Mouse (Mus musculus) gonadal fat pad, adult 2 months (tissue): ENCODE data around the gene Rufy4. TPM values are rescaled to one million over a fixed set of nuclear protein-coding genes. Genes with fewer than 3 reads are reported as not detected.
"Not testable (repeated sequence)": the region's sequence is repeated elsewhere in the genome, so short reads cannot be mapped to it uniquely, and the experiment has no call there.

ENCODE experiments used
- DNase-seq: peaks from one replicate; pipeline ENCODE4 v3.0.0-alpha.2; 2012; ENCODE audit warnings: low read depth
- polyA plus RNA-seq: library from polyadenylated mRNA; depleted of rRNA; stranded (reverse); fragments of >200 nt; gene quantifications from 2 replicates; pipeline ENCODE4 v1.2.3, GENCODE M21; 2012

Rufy4 gene
- polyA plus RNA-seq, 1 experiment: 2.3 TPM

- DNase-seq: no peak
These were observed 24.8 kb downstream of the Rufy4 start for GRCm38 (mm10) chr1:74150101-74150500.

GRCm38 (mm10) chr1:74151091-74151490, 25.8 kb downstream of the Rufy4 start:
- DNase-seq: no peak

GRCm38 (mm10) chr1:74153461-74154184, 28.3 kb downstream of the Rufy4 start, which contains the start of gene Cxcr2:
Cxcr2 (plus strand) TSS chr1:74153989.
- no peak for DNase-seq

- peak; percentile 10 for DNase-seq
These were observed 30.2 kb downstream of the Rufy4 start for GRCm38 (mm10) chr1:74155435-74156012.

- DNase-seq: no peak
These were observed 31.1 kb downstream of the Rufy4 start for GRCm38 (mm10) chr1:74156381-74156910.

GRCm38 (mm10) chr1:74159613-74160012, 34.3 kb downstream of the Rufy4 start:
- not testable (repeated sequence) for DNase-seq

GRCm38 (mm10) chr1:74160036-74160435, 34.7 kb downstream of the Rufy4 start:
- DNase-seq: no peak

- DNase-seq: no peak
These were observed 41.8 kb downstream of the Rufy4 start for GRCm38 (mm10) chr1:74167136-74167535.

- DNase-seq: no peak
These were observed 44.4 kb downstream of the Rufy4 start for GRCm38 (mm10) chr1:74169721-74170120.

- no peak for DNase-seq
These were observed 47.4 kb downstream of the Rufy4 start for GRCm38 (mm10) chr1:74172722-74173121.

GRCm38 (mm10) chr1:74175731-74176130, 50.4 kb downstream of the Rufy4 start:
- DNase-seq: no peak

GRCm38 (mm10) chr1:74178618-74179017, 53.3 kb downstream of the Rufy4 start:
- DNase-seq: no peak

GRCm38 (mm10) chr1:74179624-74180408, 54.5 kb downstream of the Rufy4 start:
- no peak for DNase-seq

GRCm38 (mm10) chr1:74181462-74181861, 56.1 kb downstream of the Rufy4 start:
- DNase-seq: no peak

GRCm38 (mm10) chr1:74183006-74183405, 57.7 kb downstream of the Rufy4 start:
- no peak for DNase-seq

GRCm38 (mm10) chr1:74190471-74190870, 65.1 kb downstream of the Rufy4 start:
- no peak for DNase-seq

GRCm38 (mm10) chr1:74192711-74193110, 67.4 kb downstream of the Rufy4 start:
- DNase-seq: no peak

- DNase-seq: no peak
These were observed 69.1 kb downstream of the Rufy4 start, which contains the start of gene Cxcr1 for GRCm38 (mm10) chr1:74194445-74194844. Cxcr1 (minus strand) TSS chr1:74194631.

- no peak for DNase-seq
These were observed 70.6 kb downstream of the Rufy4 start for GRCm38 (mm10) chr1:74195961-74196360.

GRCm38 (mm10) chr1:74196621-74197419, 71.5 kb downstream of the Rufy4 start:
- DNase-seq: no peak
